Mouse (Mus musculus) frontal cortex, postnatal 14 days (tissue): ENCODE data around the gene Copg2.

Source experiments
- DNase-seq, 2 experiments: peaks; one replicate each; pipeline ENCODE4 v3.0.0; 2022; ENCODE audit warnings: low spot score in 2 of 2

Gene Copg2

GRCm38 (mm10) chr6:30734988-30735727, 161.4 kb downstream of the Copg2 start:
- DNase-seq = no peak

- DNase-seq = no peak
These were observed 162.1 kb downstream of the Copg2 start for GRCm38 (mm10) chr6:30734465-30734864.

- no peak for DNase-seq
These were observed 163.9 kb downstream of the Copg2 start for GRCm38 (mm10) chr6:30732571-30733130.

- no peak for DNase-seq
These were observed 166.2 kb downstream of the Copg2 start for GRCm38 (mm10) chr6:30730301-30730971.

GRCm38 (mm10) chr6:30723331-30723730, 173.3 kb downstream of the Copg2 start, which contains the start of gene Mest:
Mest (plus strand) TSS chr6:30723547.
- no peak for DNase-seq

- DNase-seq = no peak
These were observed 174.0 kb downstream of the Copg2 start for GRCm38 (mm10) chr6:30722385-30723164.

- no peak for DNase-seq
These were observed 179.8 kb downstream of the Copg2 start for GRCm38 (mm10) chr6:30716796-30717195.

GRCm38 (mm10) chr6:30714891-30715471, 181.6 kb downstream of the Copg2 start:
- DNase-seq = no peak

GRCm38 (mm10) chr6:30713896-30714295, 182.7 kb downstream of the Copg2 start:
- no peak for DNase-seq

- no peak for DNase-seq
These were observed 183.1 kb downstream of the Copg2 start for GRCm38 (mm10) chr6:30713455-30713854.

GRCm38 (mm10) chr6:30712484-30712883, 184.1 kb downstream of the Copg2 start:
- no peak for DNase-seq

- no peak for DNase-seq
These were observed 185.2 kb downstream of the Copg2 start for GRCm38 (mm10) chr6:30711365-30711763.

GRCm38 (mm10) chr6:30710371-30711364, 185.9 kb downstream of the Copg2 start:
- no peak for DNase-seq

GRCm38 (mm10) chr6:30709115-30709514, 187.5 kb downstream of the Copg2 start:
- no peak for DNase-seq

GRCm38 (mm10) chr6:30703977-30704602, 192.5 kb downstream of the Copg2 start:
- DNase-seq = no peak

- no peak for DNase-seq
These were observed 193.1 kb downstream of the Copg2 start for GRCm38 (mm10) chr6:30703476-30703875.

GRCm38 (mm10) chr6:30702881-30703280, 193.7 kb downstream of the Copg2 start:
- DNase-seq = no peak

- DNase-seq = no peak
These were observed 196.4 kb downstream of the Copg2 start for GRCm38 (mm10) chr6:30700182-30700581.

- DNase-seq = no peak
These were observed 198.6 kb downstream of the Copg2 start for GRCm38 (mm10) chr6:30698036-30698435.
